Mouse (Mus musculus) embryonic stem cell, embryonic (primary cell): ENCODE data around the gene Lztfl1.
"Not testable (repeated sequence)": the region's sequence is repeated elsewhere in the genome, so short reads cannot be mapped to it uniquely, and the experiment has no call there.

Source experiments
- CTCF ChIA-PET, 4 experiments: fragments of 300-600 bp in 2 of 4; fragments of 350-600 bp in 2 of 4; sonication (Branson Sonifier 250); formaldehyde crosslinking; loops; one replicate each; lab custom pipeline; 2022; ENCODE audit warnings: inconsistent platforms in 2 of 4; lab: Charles Lee
- POLR2A ChIA-PET, 4 experiments: fragments of 300-600 bp in 2 of 4; fragments of 350-600 bp in 2 of 4; sonication (Branson Sonifier 250); formaldehyde crosslinking; loops; one replicate each; lab custom pipeline; 2022; ENCODE audit warnings: antibody characterized with exemption in 4 of 4, inconsistent platforms in 1 of 4; lab: Charles Lee

The Lztfl1 gene

DNA sequence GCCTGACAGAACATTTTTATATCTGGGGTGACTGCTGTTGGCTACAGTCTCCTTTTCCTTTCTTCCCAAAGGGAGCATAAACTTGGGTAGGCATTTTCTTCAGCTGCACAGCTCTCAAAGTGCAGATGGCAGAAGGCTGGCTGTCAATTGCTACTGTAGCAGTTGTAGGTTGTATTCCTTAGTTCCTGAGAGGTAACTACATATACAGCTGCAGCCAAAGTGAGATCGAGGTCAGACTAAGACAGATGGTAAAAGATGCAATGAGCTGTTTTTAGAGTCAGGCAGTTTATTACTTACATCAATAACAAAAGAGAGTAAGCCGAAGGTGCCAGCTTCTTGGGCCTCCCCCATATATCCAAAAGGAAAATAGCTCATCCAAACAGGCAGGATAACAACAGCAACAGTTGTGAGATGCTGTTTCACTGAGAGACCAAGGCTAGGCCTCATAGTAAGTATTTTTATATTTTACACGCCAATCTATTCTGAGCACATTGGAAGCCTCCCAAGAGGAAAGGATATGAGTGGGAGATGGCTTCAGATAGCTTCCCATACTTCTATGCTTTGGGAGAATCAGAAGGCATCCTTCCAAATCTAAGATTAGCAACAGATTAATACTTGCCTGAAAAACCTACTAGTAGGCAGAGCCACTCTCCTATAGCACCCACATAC is 21.7 kb downstream of the Lztfl1 start:
- CTCF ChIA-PET, result interaction anchor here in 1 of 4 experiments (0.7 kb wide), 1 partner anchor 8 kb away, joined by 3 read pairs; no protein-coding TSS in a partner anchor
- POLR2A ChIA-PET, result no interaction called here

DNA sequence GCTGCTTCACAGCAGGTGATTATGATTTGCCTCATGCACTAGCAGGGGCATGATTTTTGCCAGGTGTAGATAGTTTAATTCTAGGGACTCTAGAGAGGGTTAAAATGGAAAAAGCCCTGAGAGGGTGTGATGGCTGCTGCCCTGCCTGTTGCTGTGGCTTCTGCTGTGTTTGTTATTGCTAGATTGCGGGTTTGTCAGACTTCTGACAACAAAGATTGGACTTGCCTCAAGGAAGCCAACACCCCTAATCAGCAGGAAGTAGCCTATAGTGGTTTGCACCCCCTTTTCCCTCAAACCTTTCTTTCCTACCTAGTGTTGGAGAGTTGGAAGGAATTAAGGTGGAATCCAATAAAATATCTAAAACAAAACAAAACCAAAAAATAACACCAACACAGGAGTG is 29.3 kb downstream of the Lztfl1 start:
- CTCF ChIA-PET, result no interaction called here
- POLR2A ChIA-PET, result interaction anchor here in 1 of 4 experiments (0.7 kb wide), 1 partner anchor 118 kb away, joined by 4 read pairs; the partner anchor contains the start of gene Cxcr6

DNA sequence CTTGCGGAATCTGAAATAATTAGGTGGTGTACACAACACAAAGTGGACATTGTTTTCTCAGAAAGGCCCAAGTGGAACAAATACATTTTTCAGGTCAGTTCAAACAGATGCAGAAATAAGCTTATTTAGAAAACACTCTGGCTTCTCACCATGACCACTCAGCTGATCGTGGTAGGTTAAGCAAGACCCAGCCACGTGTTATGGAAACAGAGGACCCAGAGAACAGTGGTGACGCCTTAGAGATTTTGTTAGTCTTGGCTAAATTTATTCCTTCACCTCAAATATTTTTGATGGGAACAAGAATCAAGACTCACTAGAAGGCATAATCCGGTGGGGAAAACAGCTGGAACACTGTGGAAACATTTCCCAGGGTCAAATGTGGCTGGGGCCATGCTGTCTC is 31.3 kb downstream of the Lztfl1 start:
- ChIA-PET POLR2A (no interaction called here), CTCF (no interaction called here)

DNA sequence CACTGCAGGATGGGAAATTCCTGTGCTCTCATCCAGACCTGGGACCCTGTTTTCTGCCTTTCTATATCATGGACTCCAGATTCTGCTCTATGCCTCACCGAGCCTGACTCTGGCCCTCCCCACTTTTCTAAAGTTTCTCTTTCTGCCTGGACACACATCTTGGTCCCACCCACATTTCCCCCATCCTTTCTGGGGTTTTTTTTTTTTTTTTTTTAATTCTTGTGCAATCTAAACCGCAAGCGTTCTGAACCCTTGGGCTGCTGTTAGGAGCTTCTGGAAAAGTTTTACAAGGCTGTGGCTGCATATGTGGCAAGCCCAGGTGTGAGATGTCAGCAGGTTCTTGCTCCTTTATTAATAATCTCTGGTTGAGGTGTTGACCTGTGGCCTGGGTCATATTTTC is 33.8 kb downstream of the Lztfl1 start:
- ChIA-PET POLR2A (interaction anchor here in 1 of 4 experiments (0.7 kb wide), 1 partner anchor 526 kb away, joined by 3 read pairs; no protein-coding TSS in a partner anchor), CTCF (interaction anchor here in 2 of 4 experiments (0.6 kb wide), 3 partner anchors 28 to 402 kb away, joined by 4 to 7 read pairs (median 4); no protein-coding TSS in a partner anchor)

DNA sequence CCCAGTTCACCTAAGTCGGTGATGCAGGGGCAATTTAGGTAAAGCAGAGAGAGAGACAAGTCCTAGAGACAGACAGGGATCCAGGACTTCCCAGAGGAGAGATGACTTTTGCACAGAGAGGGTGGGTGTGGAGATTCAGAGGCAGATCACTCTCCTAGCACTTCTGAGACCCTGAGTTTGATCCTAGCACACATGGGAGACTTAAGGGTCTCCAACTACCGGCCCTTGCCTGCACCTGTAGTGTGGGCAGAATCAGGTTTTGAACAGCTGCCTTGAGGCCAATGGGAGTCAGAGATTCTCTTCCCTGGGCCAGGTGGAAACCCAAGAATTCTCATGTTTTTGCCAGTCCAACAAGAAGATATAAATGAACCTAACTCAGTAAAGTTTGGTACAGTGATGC is 38.3 kb downstream of the Lztfl1 start:
- POLR2A ChIA-PET, result interaction anchor here in 1 of 4 experiments (1.8 kb wide), 1 partner anchor 37 kb away, joined by 6 read pairs; no protein-coding TSS in a partner anchor

DNA sequence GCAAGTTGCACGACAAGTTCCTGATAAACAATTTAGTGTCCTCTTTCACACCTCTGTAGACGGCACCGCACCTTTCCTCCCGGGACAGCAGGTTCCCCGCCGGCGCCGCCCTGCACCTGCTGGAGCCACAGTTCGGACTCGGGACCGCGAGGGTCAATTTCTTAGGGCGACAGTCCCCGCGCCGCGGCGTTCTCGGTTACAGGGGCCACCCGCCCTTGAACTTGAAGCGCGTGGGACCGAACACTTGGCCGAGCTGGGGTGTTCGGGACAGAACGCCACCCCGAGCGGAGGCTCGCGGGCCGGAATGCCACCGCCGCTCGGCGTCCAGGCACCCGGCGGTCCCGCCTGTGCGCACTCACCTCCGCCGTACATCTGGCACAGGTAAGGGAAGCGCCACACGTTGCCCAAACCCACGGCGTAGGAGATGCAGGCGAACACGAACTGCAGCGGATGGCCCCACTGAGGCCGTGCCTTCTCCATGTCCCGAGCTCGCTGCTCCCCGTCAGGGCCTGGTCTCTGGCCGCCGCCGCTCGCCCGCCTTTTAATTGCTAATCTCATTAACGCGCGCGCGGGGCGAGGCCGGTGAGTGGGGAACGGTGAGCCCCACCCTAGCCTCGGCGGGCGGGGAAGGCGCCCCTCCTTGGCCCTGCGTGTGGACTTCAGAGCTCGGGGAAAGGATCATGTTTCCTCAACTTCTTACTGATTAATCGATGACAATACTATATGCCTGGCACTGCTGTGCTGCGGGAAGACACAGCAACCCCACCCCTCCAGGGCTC is 39.0 kb downstream of the Lztfl1 start, which contains the start of the genes Ccr9 and Slc6a20a:
TSS of gene Ccr9 (plus strand) at position 113 of the 779 bp plus-strand sequence.
TSS of gene Slc6a20a (minus strand) at position 559 of the 779 bp plus-strand sequence.
- CTCF ChIA-PET, result no interaction called here
- POLR2A ChIA-PET, result interaction anchor here in 2 of 4 experiments (1.2 to 1.8 kb wide), 2 partner anchors 17 to 38 kb away, joined by 3 to 6 read pairs; no protein-coding TSS in a partner anchor

More for the DNA sequence above, 38.3 kb downstream of the Lztfl1 start:
- CTCF ChIA-PET, result interaction anchor here in 1 of 4 experiments (0.6 kb wide), 1 partner anchor 154 kb away, joined by 6 read pairs; no protein-coding TSS in a partner anchor

DNA sequence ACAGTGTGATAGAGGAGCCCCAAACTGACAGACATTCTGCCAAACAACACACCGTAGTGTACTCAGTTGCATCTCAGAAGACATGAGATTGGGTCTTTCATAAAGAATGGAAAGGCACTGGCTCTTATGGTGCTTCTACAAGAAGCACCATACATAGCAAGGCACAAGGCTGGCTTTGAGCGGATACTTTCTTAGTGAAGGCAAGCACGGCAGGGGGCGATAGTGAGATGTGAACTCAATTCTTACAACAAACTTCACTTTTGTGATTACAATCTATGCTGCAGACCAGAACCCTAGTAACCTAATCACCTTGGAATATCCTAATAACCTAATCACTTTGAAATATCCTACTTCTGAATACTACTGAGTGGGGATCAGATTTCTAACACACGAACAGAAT is 51.9 kb downstream of the Lztfl1 start:
- ChIA-PET CTCF (interaction anchor here in 1 of 4 experiments (0.7 kb wide), 1 partner anchor 14 kb away, joined by 3 read pairs; no protein-coding TSS in a partner anchor), POLR2A (no interaction called here)

DNA sequence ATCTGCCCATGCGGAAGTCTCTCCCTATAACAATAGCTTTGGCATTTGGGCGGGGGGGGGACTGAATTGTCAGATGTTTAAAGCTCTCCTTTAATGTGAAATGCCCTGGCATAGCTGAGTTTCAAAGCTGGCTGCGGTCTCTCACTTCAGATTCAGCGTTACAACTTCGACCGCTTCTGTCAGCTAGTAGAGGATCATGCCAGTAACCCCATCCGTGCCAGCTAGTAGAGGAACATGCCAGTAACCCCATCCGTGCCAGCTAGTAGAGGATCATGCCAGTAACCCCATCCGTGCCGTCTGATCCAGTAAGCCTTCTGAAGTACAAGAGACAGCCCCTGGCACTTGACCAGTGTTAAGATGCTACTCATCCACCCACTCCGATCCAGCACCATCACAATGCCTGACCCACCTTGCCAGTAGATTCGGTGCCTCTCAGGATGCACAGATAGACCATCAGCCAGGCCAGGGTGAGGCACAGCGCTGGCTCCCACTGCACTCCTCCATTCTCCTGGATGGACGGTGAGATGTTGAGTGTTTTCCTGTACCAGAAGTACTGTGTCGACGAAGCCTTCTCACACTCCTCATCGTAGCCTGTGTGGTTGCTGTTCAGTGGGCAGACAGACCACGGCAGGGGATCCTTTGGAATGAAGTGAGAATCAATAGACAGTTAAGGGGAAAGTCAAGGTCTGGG is 57.4 kb downstream of the Lztfl1 start:
- CTCF ChIA-PET, result interaction anchor here in 2 of 4 experiments (0.6 kb wide), 3 partner anchors 115 to 629 kb away, joined by 3 to 7 read pairs (median 3); no protein-coding TSS in a partner anchor
- POLR2A ChIA-PET, result not testable (repeated sequence)

DNA sequence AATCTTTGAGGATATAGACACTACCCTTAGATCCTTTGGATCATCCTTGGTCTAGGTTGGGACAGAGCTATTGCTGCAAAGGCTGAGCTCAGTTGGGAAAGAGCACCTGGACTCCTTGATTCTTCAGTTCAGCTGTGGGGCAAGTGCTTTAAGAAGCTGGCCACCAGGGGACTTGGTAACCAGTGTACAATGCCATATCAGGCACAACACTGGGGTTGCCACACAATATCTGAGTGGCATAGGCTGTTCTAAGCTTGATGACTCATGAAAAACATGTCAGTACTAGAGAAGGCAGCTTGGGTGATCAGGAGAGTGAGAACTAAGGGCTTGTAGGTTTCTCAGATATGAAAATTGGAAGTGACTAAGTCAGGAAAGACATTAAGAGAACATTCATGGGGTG is 58.5 kb downstream of the Lztfl1 start:
- POLR2A ChIA-PET, result no interaction called here

DNA sequence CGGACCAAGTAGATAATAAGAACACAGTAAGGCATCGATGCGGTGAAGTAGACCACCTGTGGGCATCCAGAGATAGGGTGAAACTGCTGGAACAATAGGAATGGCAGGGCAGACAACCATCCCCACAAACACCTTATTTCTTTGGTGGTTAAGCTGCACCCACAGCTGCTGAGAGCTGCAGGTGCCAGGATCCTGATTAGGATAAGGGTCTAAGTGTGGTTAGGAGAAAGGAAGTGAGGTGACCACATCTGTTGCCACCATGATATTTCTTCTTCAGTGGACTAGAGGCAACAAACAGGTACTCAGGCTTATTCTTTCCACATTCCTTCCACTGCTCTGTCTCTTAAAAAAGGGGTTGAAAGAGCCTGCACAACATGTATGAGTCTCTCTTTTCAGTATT is 60.0 kb downstream of the Lztfl1 start:
- ChIA-PET POLR2A (interaction anchor here in 1 of 4 experiments (0.5 kb wide), 1 partner anchor 240 kb away, joined by 5 read pairs; no protein-coding TSS in a partner anchor), CTCF (interaction anchor here in 1 of 4 experiments (0.6 kb wide), 1 partner anchor 33 kb away, joined by 10 read pairs; no protein-coding TSS in a partner anchor)

More for the DNA sequence above, 58.5 kb downstream of the Lztfl1 start:
- CTCF ChIA-PET, result no interaction called here

DNA sequence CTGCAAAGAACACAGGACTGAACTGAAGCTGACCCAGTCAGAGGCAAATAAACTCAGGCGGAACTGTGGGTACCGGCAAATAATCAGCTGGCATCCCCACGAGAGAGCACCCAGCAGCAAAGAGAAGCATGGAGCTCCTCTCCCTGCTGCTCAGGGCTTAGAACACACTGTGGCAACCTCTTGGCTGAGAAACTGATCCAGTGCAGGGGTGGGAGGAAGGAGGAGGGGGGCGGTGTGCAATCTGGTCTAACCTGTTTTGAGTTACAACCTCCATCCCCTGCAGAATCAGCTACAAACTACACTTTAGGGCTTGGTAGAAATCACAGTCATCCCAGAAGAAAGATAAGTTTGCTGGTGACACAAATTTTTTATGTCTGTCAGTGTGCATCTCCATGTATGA is 66.1 kb downstream of the Lztfl1 start:
- POLR2A ChIA-PET, result no interaction called here

DNA sequence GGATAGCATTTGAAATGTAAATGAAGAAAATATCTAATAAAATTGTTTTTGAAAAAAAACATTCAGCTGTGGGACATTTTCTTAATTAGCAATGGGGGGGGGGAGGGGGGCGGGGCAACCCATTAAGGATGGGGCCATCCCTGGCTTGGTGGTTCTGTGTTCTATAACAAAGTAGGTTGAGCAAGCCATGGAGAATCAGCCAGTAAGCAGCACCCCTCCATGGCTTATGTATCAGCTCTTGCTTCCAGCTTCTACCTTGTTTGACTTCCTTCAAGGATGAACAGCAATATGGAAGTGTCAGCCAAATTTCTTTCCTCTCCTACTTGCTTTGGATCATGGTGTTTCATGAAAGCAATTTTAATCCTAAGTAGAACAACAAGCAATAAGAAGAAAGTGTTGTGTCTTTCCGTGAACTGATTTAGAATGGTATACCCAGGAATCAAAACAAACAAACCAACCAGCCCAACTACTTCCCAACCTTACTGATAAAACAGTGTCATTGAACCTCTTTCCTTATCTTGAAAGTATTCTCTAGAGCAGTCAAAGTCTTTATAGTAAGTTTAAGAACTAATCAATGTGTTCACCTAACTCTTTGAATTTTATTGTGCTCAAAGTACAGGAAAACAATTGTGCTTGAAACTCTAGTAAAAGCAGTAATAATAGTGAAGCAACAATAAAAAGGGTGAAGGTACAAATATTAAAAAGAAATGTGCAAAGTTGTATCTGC is 67.5 kb downstream of the Lztfl1 start:
- ChIA-PET CTCF (no interaction called here), POLR2A (no interaction called here)

More for the DNA sequence above, 66.1 kb downstream of the Lztfl1 start:
- CTCF ChIA-PET, result interaction anchor here in 1 of 4 experiments (0.8 kb wide), 1 partner anchor 14 kb away, joined by 3 read pairs; no protein-coding TSS in a partner anchor
